Mouse (Mus musculus) myocyte (in vitro differentiated cells): ENCODE measurements around the gene Nepn.

Source experiments
- CEBPB ChIP-seq: IDR thresholded peaks from 2 replicates; pipeline ENCODE4 v1.6.1; 2011; ENCODE audit warnings: mild to moderate bottlenecking, moderate library complexity; ENCODE audit not compliant: poor library complexity, insufficient read depth, severe bottlenecking
- E2F4 ChIP-seq: IDR thresholded peaks from one replicate; pipeline ENCODE4 v1.6.1; 2011; ENCODE audit warnings: mild to moderate bottlenecking, control low read depth, moderate library complexity; ENCODE audit not compliant: insufficient read depth
- MAX ChIP-seq: IDR thresholded peaks from one replicate; pipeline ENCODE4 v1.6.1; 2011; ENCODE audit warnings: low read depth, mild to moderate bottlenecking, control low read depth
- MYOD1 ChIP-seq, 3 experiments: IDR thresholded peaks; one replicate each; pipeline ENCODE4 v1.6.1; 2011; ENCODE audit warnings: control low read depth in 2 of 3, low read depth in 2 of 3, mild to moderate bottlenecking in 2 of 3, moderate library complexity in 1 of 3; ENCODE audit not compliant: insufficient read length in 2 of 3, control insufficient read depth in 1 of 3
- MYOG ChIP-seq, 3 experiments: IDR thresholded peaks; one replicate each; pipeline ENCODE4 v1.6.1; 2011; ENCODE audit warnings: control low read depth in 2 of 3, low read depth in 2 of 3, mild to moderate bottlenecking in 2 of 3; ENCODE audit not compliant: insufficient read length in 2 of 3, control insufficient read depth in 1 of 3, insufficient read depth in 1 of 3
- POLR2A ChIP-seq: IDR thresholded peaks from one replicate; pipeline ENCODE4 v1.6.1; 2011; ENCODE audit warnings: low read depth, mild to moderate bottlenecking, control low read depth, moderate library complexity; ENCODE audit not compliant: insufficient read length
- POLR2AphosphoS2 ChIP-seq: IDR thresholded peaks from one replicate; pipeline ENCODE4 v1.6.1; 2011; ENCODE audit warnings: low read depth, control low read depth; ENCODE audit not compliant: insufficient read length
- SRF ChIP-seq: IDR thresholded peaks from one replicate; pipeline ENCODE4 v1.6.1; 2011; ENCODE audit warnings: low read depth; ENCODE audit not compliant: control insufficient read depth, insufficient read length
- TCF12 ChIP-seq: IDR thresholded peaks from one replicate; pipeline ENCODE4 v1.6.1; 2011; ENCODE audit warnings: mild to moderate bottlenecking, control low read depth; ENCODE audit not compliant: poor library complexity, insufficient read depth, severe bottlenecking
- TCF3 ChIP-seq: IDR thresholded peaks from one replicate; pipeline ENCODE4 v1.6.1; 2011; ENCODE audit warnings: low read depth, control low read depth; ENCODE audit not compliant: insufficient read length
- USF1 ChIP-seq: IDR thresholded peaks from one replicate; pipeline ENCODE4 v1.6.1; 2011; ENCODE audit warnings: low read depth, mild to moderate bottlenecking, control low read depth, moderate library complexity

DNA sequence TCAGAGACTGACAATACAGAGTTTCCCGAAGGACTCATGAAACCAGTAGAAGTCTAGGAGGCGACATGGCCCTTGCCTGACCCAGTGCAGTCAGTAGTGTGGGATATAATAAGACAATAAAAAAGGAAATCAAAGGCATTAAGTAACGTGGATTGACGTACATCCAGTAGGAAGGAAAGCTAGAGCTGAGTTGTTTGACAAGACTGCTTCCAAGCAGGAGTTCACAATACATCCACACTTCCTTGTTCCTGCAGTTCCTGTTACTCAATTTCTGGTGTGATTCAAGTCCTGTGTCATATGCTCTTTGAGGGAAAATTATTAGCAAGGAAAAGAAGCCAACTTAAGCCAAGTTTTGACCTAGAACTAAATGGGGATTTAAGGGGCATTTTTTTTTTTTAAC, 30.6 kb downstream of the Nepn start:
- no peak for TF ChIP-seq POLR2A
- TF ChIP-seq MYOG (IDR thresholded peaks at IDR 0.05; ENCODE audit: control insufficient read depth in 1 of 3, insufficient read depth in 1 of 3, insufficient read length in 2 of 3, low read depth in 2 of 3) = no peak
- TF ChIP-seq USF1 = no peak
- no peak for TF ChIP-seq CEBPB
- no peak for TF ChIP-seq MAX
- TF ChIP-seq TCF12 = no peak
- no peak for TF ChIP-seq MYOD1 (IDR thresholded peaks at IDR 0.05; ENCODE audit: control insufficient read depth in 1 of 3, insufficient read length in 2 of 3, low read depth in 2 of 3)
- TF ChIP-seq E2F4 = no peak
- TF ChIP-seq POLR2AphosphoS2 = no peak
- no peak for TF ChIP-seq TCF3
- no peak for TF ChIP-seq SRF
